Mouse (Mus musculus) midbrain, embryonic 10.5 days (tissue): ENCODE measurements around the gene Ddx43. TPM values are rescaled to one million over a fixed set of nuclear protein-coding genes. Genes with fewer than 3 reads are reported as not detected.
"Not testable (repeated sequence)": the region's sequence is repeated elsewhere in the genome, so short reads cannot be mapped to it uniquely, and the experiment has no call there.

ENCODE experiments used
- DNase-seq: peaks from one replicate; pipeline ENCODE4 v3.0.0-alpha.2; 2017; ENCODE audit warnings: low spot score
- H3K27ac ChIP-seq: fragments of 300-500 bp; sonication (generic); replicated peaks from 2 replicates; pipeline ENCODE4 v1.5.1; 2016; ENCODE audit warnings: mild to moderate bottlenecking
- H3K27me3 ChIP-seq: fragments of 300-500 bp; sonication (generic); 2 replicates; pipeline ENCODE4 v1.6.1; 2016; ENCODE audit warnings: low read depth, mild to moderate bottlenecking; ENCODE audit not compliant: poor library complexity, severe bottlenecking
- H3K36me3 ChIP-seq: fragments of 300-500 bp; sonication (generic); 2 replicates; pipeline ENCODE4 v1.6.1; 2016; ENCODE audit warnings: mild to moderate bottlenecking, moderate library complexity
- H3K4me1 ChIP-seq: fragments of 300-500 bp; sonication (generic); 2 replicates; pipeline ENCODE4 v1.6.1; 2016
- H3K4me3 ChIP-seq: fragments of 300-500 bp; sonication (generic); 2 replicates; pipeline ENCODE4 v1.5.1; 2016; ENCODE audit warnings: mild to moderate bottlenecking, moderate library complexity
- H3K9me3 ChIP-seq: fragments of 300-500 bp; sonication (generic); replicated peaks from 2 replicates; pipeline ENCODE4 v1.6.1; 2016; ENCODE audit warnings: mild to moderate bottlenecking
- WGBS: fragments of 180-500 bp; shearing (Covaris S2); methylation state at CpG from one replicate; pipeline ENCODE4 v1.1.7; 2016; 5-methylcytosine and 5-hydroxymethylcytosine counted together
- polyA plus RNA-seq: library from polyadenylated mRNA; unstranded; fragments of >200 nt; fragmentation: Nextera tagmentation; extraction: Ambion mirVana; gene quantifications from 2 replicates; pipeline ENCODE4 v1.2.1, GENCODE M21; 2016

Gene Ddx43
- polyA plus RNA-seq, result 0.09 and 0.15 TPM in 2 replicates

- peak; percentile 81 for DNase-seq
- no peaks in the 10 kb centered on the region for H3K36me3 ChIP-seq
- H3K27ac ChIP-seq, result no peak within 1 kb of the TSS; the same call in 1 of the 2 replicates
- H3K9me3 ChIP-seq, result no peaks in the 10 kb centered on the region
- H3K4me1 ChIP-seq, result peaks cover 11% of the 10 kb centered on the region
- 4% methylated on average over 81 of the region's 93 CpGs for WGBS
- H3K4me3 ChIP-seq, result peak within 1 kb of the TSS; percentile 44
- peaks cover 68% of the 10 kb centered on the region for H3K27me3 ChIP-seq
These were observed at the start of gene Ddx43 for GRCm38 (mm10) chr9:78395630-78396351. TSS of gene Ddx43 (plus strand) at chr9:78395777.

- no peak overlapping the region for H3K4me3 ChIP-seq
- 79% methylated on average over 3 of the region's 3 CpGs for WGBS
- H3K9me3 ChIP-seq, result no peaks in the 10 kb centered on the region
- no peaks in the 10 kb centered on the region for H3K27me3 ChIP-seq
- no peak overlapping the region for H3K27ac ChIP-seq
- no peaks in the 10 kb centered on the region for H3K4me1 ChIP-seq
- no peaks in the 10 kb centered on the region for H3K36me3 ChIP-seq
- no peak for DNase-seq
These were observed 48.6 kb upstream of the Ddx43 start for GRCm38 (mm10) chr9:78347004-78347403.

DNA sequence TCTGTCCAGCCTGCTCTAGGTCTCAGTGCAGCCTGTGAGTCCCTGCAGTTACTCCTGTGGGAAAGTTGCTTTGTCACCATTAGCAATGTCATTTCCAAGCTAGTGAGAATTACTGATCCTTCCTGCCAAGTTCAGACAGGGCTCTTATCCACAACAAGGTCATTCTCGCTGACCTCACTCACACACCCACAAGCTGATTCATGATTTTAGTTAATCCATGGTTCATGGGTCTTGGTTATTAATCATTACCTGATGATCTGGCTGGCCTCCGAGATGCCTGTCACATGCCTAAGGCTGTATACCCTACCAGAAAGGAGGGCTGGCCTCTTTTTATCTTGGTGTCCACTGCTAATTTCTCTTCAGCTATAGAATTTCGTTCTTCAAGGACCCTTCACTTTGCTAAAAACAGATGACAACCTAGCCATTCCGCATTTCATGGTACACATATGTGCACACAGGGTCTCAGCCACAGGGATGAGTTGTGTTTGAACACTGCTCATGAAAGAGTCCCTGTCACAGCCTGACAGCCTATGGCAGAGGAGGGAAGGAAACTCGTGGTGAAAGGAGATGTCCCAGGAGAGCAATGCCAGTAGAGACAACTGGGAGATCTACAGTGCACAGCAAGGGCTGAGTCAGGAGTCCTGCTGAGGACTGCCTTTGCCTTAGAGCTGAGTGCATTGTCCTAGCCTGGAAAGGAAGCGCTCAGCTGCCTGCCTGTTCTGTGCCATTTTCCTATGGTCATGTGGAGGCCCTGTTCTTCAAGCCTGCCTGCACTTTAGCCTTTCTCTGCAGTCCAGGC lies 47.2 kb upstream of the Ddx43 start:
- H3K9me3 ChIP-seq, H3K27ac ChIP-seq, DNase-seq, H3K36me3 ChIP-seq, H3K4me3 ChIP-seq, H3K4me1 ChIP-seq, H3K27me3 ChIP-seq: not testable (repeated sequence)
- 79% methylated on average over 6 of the region's 6 CpGs for WGBS

GRCm38 (mm10) chr9:78349141-78349540 lies 46.4 kb upstream of the Ddx43 start:
- not testable (repeated sequence) for H3K27me3 ChIP-seq, H3K36me3 ChIP-seq, H3K4me3 ChIP-seq, H3K27ac ChIP-seq, H3K9me3 ChIP-seq, DNase-seq, H3K4me1 ChIP-seq
- WGBS, result 86% methylated on average over 3 of the region's 3 CpGs

DNA sequence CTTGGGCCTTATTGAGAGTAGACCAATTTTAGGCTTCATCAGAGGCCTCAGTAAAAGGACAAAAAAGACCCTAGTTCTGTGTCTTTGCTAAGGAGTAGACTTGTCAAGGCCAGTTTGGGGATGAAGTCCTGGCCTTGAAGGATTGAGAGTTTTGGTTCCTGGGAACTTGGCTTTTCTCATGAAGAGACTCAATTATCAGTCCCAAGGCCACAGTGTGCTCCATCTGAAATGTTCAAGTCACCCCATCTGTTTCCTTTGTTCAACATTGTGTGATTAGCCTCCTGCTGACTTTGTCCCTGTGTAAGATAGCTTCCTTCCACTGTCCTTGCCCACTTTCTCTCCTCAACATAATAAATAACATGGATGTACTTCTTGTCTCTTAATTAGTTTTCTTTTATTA lies 45.6 kb upstream of the Ddx43 start:
- H3K9me3 ChIP-seq, H3K36me3 ChIP-seq, DNase-seq, H3K4me1 ChIP-seq, H3K27me3 ChIP-seq, H3K27ac ChIP-seq, H3K4me3 ChIP-seq: not testable (repeated sequence)

DNA sequence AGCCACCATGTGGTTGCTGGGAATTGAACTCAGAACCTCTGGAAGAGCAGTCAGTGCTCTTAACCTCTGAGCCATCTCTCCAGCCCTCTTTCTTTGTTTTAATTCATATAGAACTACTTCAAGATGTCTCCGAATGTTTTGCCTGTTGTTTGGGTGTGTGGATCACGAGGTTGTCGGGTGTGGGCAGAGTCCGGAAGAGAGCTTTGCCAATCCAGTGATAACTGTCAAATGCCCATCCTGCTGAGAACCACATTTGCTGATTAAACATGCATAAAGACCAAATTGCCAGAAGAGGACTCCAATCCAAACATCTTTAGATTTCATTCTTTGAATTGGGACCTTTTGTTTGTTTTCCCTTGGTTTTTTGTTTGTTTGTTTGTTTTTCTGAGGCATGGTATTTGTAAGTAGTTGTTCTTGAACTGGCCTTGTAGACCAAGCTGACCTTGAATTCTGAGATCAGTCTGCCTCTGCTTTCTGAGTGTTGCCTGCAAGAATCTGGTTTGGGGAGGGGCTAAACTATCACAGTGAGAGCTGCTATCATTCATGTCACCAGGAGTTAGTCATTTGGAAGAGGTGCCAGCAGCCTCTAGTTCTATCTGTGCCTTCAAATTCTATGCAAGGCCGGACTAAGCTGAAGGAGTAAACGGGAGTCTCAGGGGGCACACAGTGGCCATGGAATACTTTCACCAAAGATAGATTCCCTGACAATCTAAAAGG lies 43.9 kb upstream of the Ddx43 start:
- WGBS, result 89% methylated on average over 6 of the region's 6 CpGs
- no peak overlapping the region for H3K4me3 ChIP-seq
- DNase-seq, result no peak
- H3K36me3 ChIP-seq, result no peaks in the 10 kb centered on the region
- no peak overlapping the region for H3K27ac ChIP-seq
- no peaks in the 10 kb centered on the region for H3K27me3 ChIP-seq
- no peaks in the 10 kb centered on the region for H3K9me3 ChIP-seq
- no peaks in the 10 kb centered on the region for H3K4me1 ChIP-seq

DNA sequence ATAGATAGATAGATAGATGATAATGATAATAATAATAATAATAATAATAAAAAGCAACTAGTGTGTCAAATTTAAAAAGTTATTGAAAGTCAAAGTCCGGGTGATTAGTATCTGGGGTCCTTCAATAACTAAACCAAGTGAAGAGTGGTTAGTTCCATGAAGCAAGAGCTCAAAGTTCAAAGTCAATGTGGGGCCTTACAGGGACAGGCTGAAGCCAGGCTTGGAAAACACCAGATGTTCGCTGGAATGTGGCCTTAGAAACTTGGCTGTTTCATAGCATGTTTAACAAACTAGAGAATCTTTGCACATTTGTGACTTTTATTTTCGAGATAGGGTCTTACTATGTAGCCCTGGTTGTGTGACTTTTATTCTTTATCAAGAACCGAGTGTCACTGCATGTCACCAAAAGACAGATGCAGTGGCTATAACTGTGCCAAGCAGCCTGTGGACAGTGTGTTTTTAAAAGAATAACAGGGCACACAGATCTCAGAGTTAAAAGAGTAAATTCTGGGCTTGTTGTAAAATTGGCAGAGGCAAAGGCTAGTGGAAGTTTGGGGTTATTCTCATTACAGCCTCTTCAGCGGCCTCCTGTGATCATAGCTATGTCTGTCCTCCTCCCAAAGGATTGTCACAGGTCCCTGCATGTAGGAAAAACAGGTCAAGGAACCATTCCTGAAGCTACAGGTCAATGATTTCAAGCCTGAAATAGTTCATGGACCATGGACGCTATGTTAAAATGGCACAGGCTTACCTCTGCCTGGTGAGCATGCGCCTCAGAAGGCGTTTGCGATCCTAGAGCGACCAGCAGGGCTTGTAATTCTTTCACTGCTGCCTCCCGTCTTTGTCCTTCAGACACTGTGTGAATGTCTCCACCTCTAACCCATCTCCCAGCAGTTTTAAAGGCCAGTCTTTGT lies 40.7 kb upstream of the Ddx43 start:
- Histone ChIP-seq H3K36me3 (no peaks in the 10 kb centered on the region), H3K4me1 (no peaks in the 10 kb centered on the region), H3K4me3 (no peak overlapping the region), H3K9me3 (no peaks in the 10 kb centered on the region), H3K27ac (no peak overlapping the region), H3K27me3 (no peaks in the 10 kb centered on the region)
- no peak for DNase-seq
- WGBS, result 86% methylated on average over 11 of the region's 11 CpGs

- WGBS, result 92% methylated on average over 8 of the region's 8 CpGs
- DNase-seq, result no peak
- Histone ChIP-seq H3K27me3 (no peaks in the 10 kb centered on the region), H3K4me3 (no peak within 1 kb of the TSS), H3K4me1 (no peaks in the 10 kb centered on the region), H3K9me3 (no peaks in the 10 kb centered on the region), H3K27ac (no peak within 1 kb of the TSS), H3K36me3 (no peaks in the 10 kb centered on the region)
These were observed 40.0 kb upstream of the Ddx43 start, which contains the start of gene Gsta2 for GRCm38 (mm10) chr9:78355611-78356010. TSS of gene Gsta2 (minus strand) at chr9:78355788.

DNA sequence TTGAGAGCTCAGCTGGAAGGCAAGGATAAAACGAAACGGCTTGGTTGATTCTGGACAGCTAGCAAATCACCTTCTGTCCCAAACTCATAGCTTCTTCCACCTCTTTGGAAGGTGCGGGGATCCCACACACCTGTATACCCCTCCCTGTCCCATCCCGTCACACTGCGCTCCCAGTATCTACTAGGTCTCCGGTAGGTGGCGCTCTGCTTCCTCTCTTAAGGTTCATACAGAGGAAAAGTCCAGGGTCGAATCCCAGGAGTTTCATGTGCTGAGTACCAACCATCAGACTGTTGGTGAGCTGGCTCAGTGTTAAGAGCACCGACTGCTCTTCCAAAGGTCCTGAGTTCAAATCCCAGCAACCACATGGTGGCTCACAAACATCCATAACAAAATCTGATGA lies 37.5 kb upstream of the Ddx43 start:
- Histone ChIP-seq H3K36me3 (no peaks in the 10 kb centered on the region), H3K4me3 (no peak overlapping the region), H3K27me3 (no peaks in the 10 kb centered on the region), H3K27ac (no peak overlapping the region), H3K4me1 (no peaks in the 10 kb centered on the region), H3K9me3 (no peaks in the 10 kb centered on the region)
- peak; percentile 61 for DNase-seq
- WGBS, result 19% methylated on average over 9 of the region's 9 CpGs

- Histone ChIP-seq H3K9me3 (no peaks in the 10 kb centered on the region), H3K4me3 (no peak overlapping the region), H3K36me3 (no peaks in the 10 kb centered on the region), H3K27me3 (no peaks in the 10 kb centered on the region), H3K4me1 (no peaks in the 10 kb centered on the region), H3K27ac (no peak overlapping the region)
- WGBS, result 81% methylated on average over 6 of the region's 6 CpGs
- no peak for DNase-seq
These were observed 35.7 kb upstream of the Ddx43 start for GRCm38 (mm10) chr9:78359750-78360483.

DNA sequence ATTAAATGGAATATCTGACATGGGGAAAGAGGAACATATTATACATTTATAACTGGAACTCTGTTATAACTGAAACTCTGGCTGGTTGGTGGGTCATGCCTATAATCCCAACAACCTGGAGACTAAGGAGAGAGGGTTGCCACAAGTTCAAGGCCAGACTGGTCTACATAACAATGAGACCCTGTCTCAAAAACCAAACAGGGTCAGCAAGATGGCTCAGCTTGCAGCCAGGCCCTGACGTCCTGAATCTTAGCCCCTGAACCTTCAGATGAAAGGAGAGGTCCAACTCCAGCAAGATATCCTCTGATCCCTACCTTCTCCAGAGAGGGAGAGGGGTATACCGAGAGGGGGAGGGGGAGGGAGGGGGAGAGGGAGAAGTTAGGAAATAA lies 35.1 kb upstream of the Ddx43 start:
- 42% methylated on average over 2 of the region's 2 CpGs for WGBS
- no peak for DNase-seq

More for the DNA sequence above, 35.1 kb upstream of the Ddx43 start:
- Histone ChIP-seq H3K27ac (no peak overlapping the region), H3K4me1 (no peaks in the 10 kb centered on the region), H3K27me3 (no peaks in the 10 kb centered on the region), H3K9me3 (no peaks in the 10 kb centered on the region), H3K36me3 (no peaks in the 10 kb centered on the region), H3K4me3 (no peak overlapping the region)
